Mouse (Mus musculus) embryonic fibroblast, embryonic 13.5 days (primary cell): Measurements from ENCODE around the gene Hist1h3e.

Source experiments
- CTCF ChIP-seq: IDR thresholded peaks from 2 replicates; pipeline ENCODE4 v1.5.1; 2011; ENCODE audit warnings: mild to moderate bottlenecking, control low read depth, low read length, moderate library complexity, borderline replicate concordance; ENCODE audit not compliant: insufficient read depth
- POLR2A ChIP-seq: IDR thresholded peaks from 2 replicates; pipeline ENCODE4 v1.6.1; 2011; ENCODE audit warnings: low read depth, mild to moderate bottlenecking, control low read depth, low read length, moderate library complexity

DNA sequence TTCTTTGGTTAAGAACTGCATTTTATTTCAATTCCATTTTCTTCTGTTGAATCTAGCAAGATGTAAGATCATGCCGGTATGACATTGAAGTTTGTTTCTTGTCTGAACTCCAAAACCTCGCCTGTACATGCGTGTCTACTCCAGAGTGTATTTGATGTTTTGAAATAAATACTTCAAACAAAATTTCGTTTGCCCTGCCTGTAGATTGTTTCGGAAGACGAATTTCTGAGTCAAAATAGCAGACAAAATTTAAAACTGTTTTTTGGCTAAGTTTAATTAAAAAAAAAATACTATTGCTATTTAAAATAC, 43.9 kb downstream of the Hist1h3e start:
- TF ChIP-seq CTCF (no peak), POLR2A (no peak)
